Mouse (Mus musculus) heart, embryonic 13.5 days (tissue): ENCODE data around the gene Wwtr1. TPM values are rescaled to one million over a fixed set of nuclear protein-coding genes. Genes with fewer than 3 reads are reported as not detected.

Source experiments
- ATAC-seq: fragments of 200-750 bp; cut with Nextera tagmentation; 2 replicates; pipeline ENCODE4 v1.8.0; 2017; ENCODE audit warnings: moderate TSS enrichment; ENCODE audit not compliant: insufficient number of reproducible peaks, low FRiP score, low TSS enrichment; ENCODE audit errors: extremely low read depth
- H3K27ac ChIP-seq: fragments of 300-500 bp; sonication (generic); replicated peaks from 2 replicates; pipeline ENCODE4 v1.5.1; 2015; ENCODE audit warnings: moderate library complexity, mild to moderate bottlenecking, inconsistent platforms
- H3K27me3 ChIP-seq: fragments of 300-500 bp; sonication (generic); replicated peaks from 2 replicates; pipeline ENCODE4 v1.6.1; 2015; ENCODE audit warnings: mild to moderate bottlenecking, inconsistent platforms
- H3K36me3 ChIP-seq: fragments of 300-500 bp; sonication (generic); 2 replicates; pipeline ENCODE4 v1.6.1; 2015; ENCODE audit warnings: mild to moderate bottlenecking, inconsistent platforms
- H3K4me1 ChIP-seq: fragments of 300-500 bp; sonication (generic); 2 replicates; pipeline ENCODE4 v1.6.1; 2015; ENCODE audit warnings: inconsistent platforms
- H3K4me2 ChIP-seq: fragments of 300-500 bp; sonication (generic); 2 replicates; pipeline ENCODE4 v1.6.1; 2015; ENCODE audit warnings: inconsistent platforms, mild to moderate bottlenecking, moderate library complexity
- H3K4me3 ChIP-seq: fragments of 300-500 bp; sonication (generic); 2 replicates; pipeline ENCODE4 v1.5.1; 2015; ENCODE audit warnings: moderate library complexity, mild to moderate bottlenecking, inconsistent platforms
- H3K9ac ChIP-seq: fragments of 300-500 bp; sonication (generic); 2 replicates; pipeline ENCODE4 v1.6.1; 2015; ENCODE audit warnings: inconsistent platforms, mild to moderate bottlenecking, moderate library complexity
- H3K9me3 ChIP-seq: fragments of 300-500 bp; sonication (generic); 2 replicates; pipeline ENCODE4 v1.6.1; 2016; ENCODE audit warnings: inconsistent platforms
- WGBS: fragments of 180-500 bp; shearing (Covaris S2); methylation state at CpG from one replicate; pipeline ENCODE4 v1.1.7; 2015; ENCODE audit warnings: mixed read lengths; 5-methylcytosine and 5-hydroxymethylcytosine counted together
- polyA plus RNA-seq: library from polyadenylated mRNA; unstranded; fragments of >200 nt; fragmentation: Nextera tagmentation; extraction: Ambion mirVana; gene quantifications from 2 replicates; pipeline ENCODE4 v1.2.1, GENCODE M21; 2015

Wwtr1 gene
- polyA plus RNA-seq, 1 experiment from 2014 or later, result 13.8 TPM

GRCm38 (mm10) chr3:57440956-57441355, 134.8 kb downstream of the Wwtr1 start:
- 60% methylated on average over 3 of the region's 3 CpGs for WGBS
- Histone ChIP-seq H3K4me3 (no peak overlapping the region), H3K27me3 (no peaks in the 10 kb centered on the region), H3K9me3 (no peaks in the 10 kb centered on the region), H3K27ac (no peak overlapping the region), H3K4me2 (no peak overlapping the region), H3K4me1 (peaks cover 20% of the 10 kb centered on the region), H3K36me3 (no peaks in the 10 kb centered on the region), H3K9ac (no peak overlapping the region)
- ATAC-seq, result no peak

- 53% methylated on average over 8 of the region's 8 CpGs for WGBS
- Histone ChIP-seq H3K9me3 (no peaks in the 10 kb centered on the region), H3K36me3 (no peaks in the 10 kb centered on the region), H3K27me3 (no peaks in the 10 kb centered on the region), H3K27ac (no peak overlapping the region), H3K4me1 (peaks cover 24% of the 10 kb centered on the region), H3K4me3 (no peak overlapping the region), H3K4me2 (no peak overlapping the region), H3K9ac (no peak overlapping the region)
- no peak for ATAC-seq
These were observed 140.3 kb downstream of the Wwtr1 start for GRCm38 (mm10) chr3:57435364-57435763.

- no peaks in the 10 kb centered on the region for H3K9me3 ChIP-seq
- ATAC-seq, result peak; percentile 53; the same call in 1 of the 2 replicates
- 26% methylated on average over 3 of the region's 3 CpGs for WGBS
- peaks cover 48% of the 10 kb centered on the region for H3K4me1 ChIP-seq
- H3K4me2 ChIP-seq, result no peak overlapping the region
- H3K9ac ChIP-seq, result no peak overlapping the region
- H3K27ac ChIP-seq, result peak overlapping the region; percentile 74
- H3K4me3 ChIP-seq, result no peak overlapping the region
- no peaks in the 10 kb centered on the region for H3K36me3 ChIP-seq
- H3K27me3 ChIP-seq, result no peaks in the 10 kb centered on the region
These were observed 144.0 kb downstream of the Wwtr1 start for GRCm38 (mm10) chr3:57431706-57432105.

- ATAC-seq, result no peak
- Histone ChIP-seq H3K36me3 (no peaks in the 10 kb centered on the region), H3K27ac (peak overlapping the region; percentile 74), H3K4me3 (no peak overlapping the region), H3K4me1 (peaks cover 60% of the 10 kb centered on the region), H3K9ac (no peak overlapping the region), H3K4me2 (no peak overlapping the region), H3K27me3 (no peaks in the 10 kb centered on the region), H3K9me3 (no peaks in the 10 kb centered on the region)
- 64% methylated on average over 4 of the region's 4 CpGs for WGBS
These were observed 146.2 kb downstream of the Wwtr1 start for GRCm38 (mm10) chr3:57429486-57429885.

GRCm38 (mm10) chr3:57428682-57429464, 146.8 kb downstream of the Wwtr1 start:
- Histone ChIP-seq H3K4me2 (no peak overlapping the region), H3K27me3 (no peaks in the 10 kb centered on the region), H3K9me3 (no peaks in the 10 kb centered on the region), H3K4me3 (no peak overlapping the region), H3K9ac (no peak overlapping the region), H3K36me3 (no peaks in the 10 kb centered on the region), H3K4me1 (peaks cover 61% of the 10 kb centered on the region), H3K27ac (peak overlapping the region; percentile 74)
- 27% methylated on average over 5 of the region's 5 CpGs for WGBS
- ATAC-seq, result 0 out of 2 replicates have a peak, but pooled peaks have one; percentile 23

GRCm38 (mm10) chr3:57426351-57426750, 149.4 kb downstream of the Wwtr1 start:
- Histone ChIP-seq H3K4me2 (no peak overlapping the region), H3K4me3 (no peak overlapping the region), H3K4me1 (peaks cover 58% of the 10 kb centered on the region), H3K27me3 (no peaks in the 10 kb centered on the region), H3K36me3 (no peaks in the 10 kb centered on the region), H3K27ac (peak overlapping the region; percentile 48), H3K9me3 (no peaks in the 10 kb centered on the region), H3K9ac (no peak overlapping the region)
- 86% methylated on average over 11 of the region's 11 CpGs for WGBS
- ATAC-seq, result no peak

- WGBS, result 52% methylated on average over 10 of the region's 10 CpGs
These were observed 150.5 kb downstream of the Wwtr1 start, which contains the start of gene Tm4sf4 for GRCm38 (mm10) chr3:57425089-57425730. Gene Tm4sf4, plus strand, starts transcription at chr3:57425314.

GRCm38 (mm10) chr3:57420660-57421059, 155.1 kb downstream of the Wwtr1 start:
- no peak overlapping the region for H3K27ac ChIP-seq
- H3K4me1 ChIP-seq, result peaks cover 15% of the 10 kb centered on the region
- H3K4me2 ChIP-seq, result no peak overlapping the region
- no peaks in the 10 kb centered on the region for H3K36me3 ChIP-seq
- no peaks in the 10 kb centered on the region for H3K9me3 ChIP-seq
- ATAC-seq, result no peak
- no peak overlapping the region for H3K9ac ChIP-seq
- H3K4me3 ChIP-seq, result no peak overlapping the region
- WGBS, result 71% methylated on average over 1 of the region's 1 CpGs
- H3K27me3 ChIP-seq, result no peaks in the 10 kb centered on the region

More at GRCm38 (mm10) chr3:57425089-57425730, 150.5 kb downstream of the Wwtr1 start, which contains the start of gene Tm4sf4:
- Histone ChIP-seq H3K9me3 (no peaks in the 10 kb centered on the region), H3K4me3 (no peak within 1 kb of the TSS), H3K27me3 (no peaks in the 10 kb centered on the region), H3K36me3 (no peaks in the 10 kb centered on the region), H3K27ac (peak within 1 kb of the TSS; percentile 48; the same call in 1 of the 2 replicates), H3K4me2 (no peak within 1 kb of the TSS), H3K9ac (no peak within 1 kb of the TSS), H3K4me1 (peaks cover 47% of the 10 kb centered on the region)
- ATAC-seq, result no peak

- Histone ChIP-seq H3K27ac (no peak overlapping the region), H3K27me3 (no peaks in the 10 kb centered on the region), H3K4me3 (no peak overlapping the region), H3K36me3 (no peaks in the 10 kb centered on the region), H3K4me1 (peaks cover 11% of the 10 kb centered on the region), H3K9ac (no peak overlapping the region), H3K9me3 (no peaks in the 10 kb centered on the region), H3K4me2 (no peak overlapping the region)
- no peak for ATAC-seq
- 63% methylated on average over 2 of the region's 2 CpGs for WGBS
These were observed 155.5 kb downstream of the Wwtr1 start for GRCm38 (mm10) chr3:57420233-57420632.

- Histone ChIP-seq H3K4me2 (no peak overlapping the region), H3K36me3 (no peaks in the 10 kb centered on the region), H3K27me3 (no peaks in the 10 kb centered on the region), H3K27ac (no peak overlapping the region), H3K4me3 (no peak overlapping the region), H3K9me3 (no peaks in the 10 kb centered on the region), H3K9ac (no peak overlapping the region), H3K4me1 (no peaks in the 10 kb centered on the region)
- WGBS, result 71% methylated on average over 4 of the region's 4 CpGs
- no peak for ATAC-seq
These were observed 164.2 kb downstream of the Wwtr1 start for GRCm38 (mm10) chr3:57411535-57411934.
